Mouse (Mus musculus): ENCODE results near the gene Nlrp1a. TPM values are rescaled to one million over a fixed set of nuclear protein-coding genes. Genes with fewer than 3 reads are reported as not detected.

Nlrp1a gene
- polyA plus RNA-seq, 2 experiments: 0.17 to 0.32 TPM

DNA sequence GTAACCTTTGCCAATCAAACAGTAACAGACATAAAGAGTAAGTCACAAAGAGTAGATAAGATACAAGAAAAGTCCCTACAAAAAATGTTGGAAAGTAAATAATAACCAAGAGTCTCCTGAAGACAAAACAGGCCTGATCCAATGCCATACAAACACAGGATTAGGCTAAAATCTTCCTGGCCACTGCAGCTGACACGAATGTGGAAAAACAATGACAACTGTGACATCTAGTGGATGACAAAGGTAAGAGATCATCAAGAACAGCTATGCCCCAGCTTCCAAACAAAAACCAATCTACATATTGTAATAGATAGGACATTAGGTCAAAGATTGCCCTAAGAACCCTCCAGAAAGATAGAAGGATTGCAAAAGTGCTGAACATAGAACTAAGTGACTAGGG is 92.0 kb downstream of the Nlrp1a start:
- H3K9ac ChIP-seq (replicated peaks): no peak overlapping the region
- H3K27me3 ChIP-seq (ENCODE audit: control insufficient read depth, insufficient read depth, low read length): no peaks in the 10 kb centered on the region
- H3K9me3 ChIP-seq (ENCODE audit: control insufficient read depth, low read length): no peaks in the 10 kb centered on the region
- H3K4me1 ChIP-seq (replicated peaks; ENCODE audit: control insufficient read depth in 2 of 2, insufficient read depth in 2 of 2, low read length in 1 of 2): no peaks in the 10 kb centered on the region
- no peak overlapping the region for H3K27ac ChIP-seq
- H3K36me3 ChIP-seq (replicated peaks; ENCODE audit: control insufficient read depth, insufficient read depth, low read depth): no peaks in the 10 kb centered on the region
- ATAC-seq (ENCODE audit: insufficient read depth): no peak
- TF ChIP-seq CTCF (IDR thresholded peaks at IDR 0.05; ENCODE audit: low read depth): peak; percentile 29; the same call in 1 of the 2 replicates
- no peak for TF ChIP-seq EP300 (IDR thresholded peaks at IDR 0.05; ENCODE audit: low read depth)
- WGBS (ENCODE audit: insufficient replicate concordance): 3% methylated on average over 1 of the region's 1 CpGs
- no peak overlapping the region for H3K4me3 ChIP-seq (ENCODE audit: insufficient read depth in 1 of 2, low read depth in 2 of 2, low read length in 2 of 2)
- DNase-seq (ENCODE audit: low read depth in 3 of 3, low spot score in 3 of 3): no peak
- H3K4me2 ChIP-seq (ENCODE audit: low read depth): no peak overlapping the region

Other genes starting within 250 kb of the Nlrp1a start
- gene Nup88, start 174.7 kb downstream of the Nlrp1a start, polyA plus RNA-seq (2012; rRNA removed): 26.5 and 41.5 TPM in 2 replicates
- gene Nup88, start 174.7 kb downstream of the Nlrp1a start, polyA plus RNA-seq (2014; fragmentation: Nextera tagmentation; extraction: Ambion mirVana): 60.9 and 61.0 TPM in 2 replicates
- 49.4 and 60.2 TPM in 2 replicates for gene Rpain, start 174.5 kb downstream of the Nlrp1a start, polyA plus RNA-seq (2012; rRNA removed)
- gene Rpain, start 174.5 kb downstream of the Nlrp1a start, polyA plus RNA-seq (2014; fragmentation: Nextera tagmentation; extraction: Ambion mirVana): 109 and 113 TPM in 2 replicates
- gene C1qbp, start 161.7 kb downstream of the Nlrp1a start, polyA plus RNA-seq (2012; rRNA removed): 72.4 and 129 TPM in 2 replicates
- 162 and 186 TPM in 2 replicates for gene C1qbp, start 161.7 kb downstream of the Nlrp1a start, polyA plus RNA-seq (2014; fragmentation: Nextera tagmentation; extraction: Ambion mirVana)
- gene Dhx33, start 140.3 kb downstream of the Nlrp1a start, polyA plus RNA-seq (2012; rRNA removed): 4.4 and 6.2 TPM in 2 replicates
- 4.9 and 5.8 TPM in 2 replicates for gene Dhx33, start 140.3 kb downstream of the Nlrp1a start, polyA plus RNA-seq (2014; fragmentation: Nextera tagmentation; extraction: Ambion mirVana)
- gene Mis12, start 125.1 kb downstream of the Nlrp1a start, polyA plus RNA-seq (2012; rRNA removed): 8.0 and 13.3 TPM in 2 replicates
- 14.7 and 15.8 TPM in 2 replicates for gene Mis12, start 125.1 kb downstream of the Nlrp1a start, polyA plus RNA-seq (2014; fragmentation: Nextera tagmentation; extraction: Ambion mirVana)
- 9.4 and 10.4 TPM in 2 replicates for gene Derl2, start 124.9 kb downstream of the Nlrp1a start, polyA plus RNA-seq (2012; rRNA removed)
- gene Derl2, start 124.9 kb downstream of the Nlrp1a start, polyA plus RNA-seq (2014; fragmentation: Nextera tagmentation; extraction: Ambion mirVana): 35.7 and 36.9 TPM in 2 replicates
- 1.7 and 2.4 TPM in 2 replicates for gene 6330403K07Rik, start 111.2 kb downstream of the Nlrp1a start, polyA plus RNA-seq (2012; rRNA removed)
- 0.86 and 1.1 TPM in 2 replicates for gene 6330403K07Rik, start 111.2 kb downstream of the Nlrp1a start, polyA plus RNA-seq (2014; fragmentation: Nextera tagmentation; extraction: Ambion mirVana)
- 0.10 and 0.11 TPM in 2 replicates for gene Nlrp1b, start 86.0 kb upstream of the Nlrp1a start, polyA plus RNA-seq (2012; rRNA removed)
- 0.04 TPM in 1 of 2 replicates, not detected in the other for gene Nlrp1b, start 86.0 kb upstream of the Nlrp1a start, polyA plus RNA-seq (2014; fragmentation: Nextera tagmentation; extraction: Ambion mirVana)